Mouse (Mus musculus): ENCODE measurements at regions not wholly inside any gene's neighbourhood (a gene's known extent, or its start where the extent isn't known, plus 50 kb on each side); places are given as distances from the start of the nearest gene placed in this dataset.

DNA sequence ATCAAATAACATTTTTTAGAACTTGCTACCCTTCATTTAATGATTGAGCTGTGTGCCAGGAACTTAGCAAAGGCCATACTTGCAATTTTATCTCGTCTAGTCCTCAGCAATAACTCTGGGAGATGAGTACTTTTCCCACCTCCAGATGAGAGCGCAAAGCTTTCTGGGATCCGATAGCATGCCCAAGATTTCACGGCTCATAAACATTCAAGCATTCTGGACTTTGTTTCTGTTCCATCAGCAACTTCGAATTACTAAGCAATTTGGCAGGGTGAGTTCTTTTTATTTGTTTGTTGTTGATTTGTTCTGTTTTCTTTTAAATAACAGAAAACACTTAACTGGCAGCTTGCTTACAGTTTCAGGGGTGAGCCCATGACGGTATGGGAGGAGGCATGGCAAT is 224.6 kb upstream of the Bmper start:
- TF ChIP-seq CTCF (IDR thresholded peaks at IDR 0.05; ENCODE audit: control insufficient read depth, insufficient read depth, low read length) = no peak
- TF ChIP-seq POLR2A (IDR thresholded peaks at IDR 0.05; ENCODE audit: borderline replicate concordance, control insufficient read depth, low read depth, low read length) = no peak

Measured in bone marrow, adult 2 months (tissue).